Mouse (Mus musculus): ENCODE results near the gene Gm26920. TPM values are rescaled to one million over a fixed set of nuclear protein-coding genes. Genes with fewer than 3 reads are reported as not detected.

Gene Gm26920
- polyA plus RNA-seq, 1 experiment from 2014 or later, result 1.1 TPM

DNA sequence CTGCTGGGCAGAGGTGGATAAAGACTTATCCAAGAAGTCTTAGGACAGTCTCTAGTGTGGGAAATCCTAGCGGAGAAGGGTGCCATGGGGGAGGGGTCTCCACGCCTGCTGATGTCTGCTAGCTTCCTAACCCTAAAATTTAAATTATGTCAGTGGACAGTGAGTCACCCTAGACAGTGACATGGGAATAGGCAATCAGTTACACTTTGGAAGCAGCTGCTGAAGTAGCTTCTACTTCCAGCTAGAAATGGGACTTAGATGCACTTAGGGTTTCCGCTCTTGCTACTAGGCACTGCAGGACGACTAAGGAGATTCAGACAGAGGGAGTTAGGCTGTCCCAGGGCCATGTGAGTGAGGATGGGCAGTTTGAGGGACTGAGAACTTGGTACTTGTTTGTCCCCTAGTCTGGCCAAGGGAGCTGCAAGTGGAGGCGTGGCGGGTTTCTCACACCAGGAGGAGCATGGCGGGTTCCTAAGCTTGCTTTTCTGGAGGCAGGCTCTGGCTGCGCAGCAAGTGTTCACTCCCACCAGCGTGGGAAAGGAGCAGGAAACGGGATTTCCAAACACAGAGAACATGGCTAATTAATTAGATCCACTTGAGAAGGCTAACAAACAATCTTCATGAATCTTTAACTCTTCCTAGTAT, 79.5 kb downstream of the Gm26920 start:
- WGBS, result 78% methylated on average over 10 of the region's 10 CpGs
- no peak for ATAC-seq
- Histone ChIP-seq H3K27me3 (no peaks in the 10 kb centered on the region), H3K9ac (replicated peaks) (no peak overlapping the region), H3K27ac (no peak overlapping the region), H3K9me3 (no peaks in the 10 kb centered on the region), H3K4me3 (replicated peaks) (no peak overlapping the region), H3K4me1 (replicated peaks) (peaks cover 16% of the 10 kb centered on the region), H3K4me2 (replicated peaks) (no peak overlapping the region), H3K36me3 (peaks cover 40% of the 10 kb centered on the region)

DNA sequence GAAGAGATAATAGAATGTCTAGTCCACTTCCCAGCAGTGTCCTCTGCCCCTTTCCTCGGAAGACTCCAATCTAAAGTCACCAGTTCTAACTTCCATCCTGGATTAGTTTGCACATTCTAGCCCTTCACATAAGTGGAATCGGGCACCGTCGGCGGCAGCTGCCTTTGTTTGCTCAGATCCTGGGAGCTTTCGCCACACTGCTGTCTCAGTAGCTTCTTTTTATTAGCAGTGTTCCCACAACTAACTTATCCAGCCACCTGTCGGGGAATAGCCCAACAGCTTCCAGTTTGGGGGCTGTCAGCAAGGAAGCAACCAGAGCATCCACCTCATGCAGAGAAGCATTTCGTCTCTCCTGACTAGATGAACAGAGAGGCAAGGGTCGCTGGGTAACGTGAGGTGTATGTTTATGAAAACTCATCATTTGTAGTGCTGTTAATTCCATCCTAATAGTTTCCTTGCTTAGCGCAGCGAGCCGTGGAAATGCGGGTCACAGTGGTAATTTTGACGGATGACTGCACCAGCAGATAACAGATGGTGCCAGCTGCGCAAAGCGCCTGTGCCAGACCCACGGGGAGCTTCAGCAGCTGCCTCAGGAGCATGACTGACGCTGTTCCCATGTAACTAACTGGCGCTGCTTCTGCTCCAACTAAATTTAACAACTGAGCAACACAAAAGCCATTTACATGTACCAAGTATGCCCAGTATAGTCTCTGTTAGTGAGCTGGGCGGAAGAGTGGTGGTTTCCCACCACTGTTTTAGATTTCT, 80.7 kb downstream of the Gm26920 start:
- Histone ChIP-seq H3K27ac (peak overlapping the region; percentile 56), H3K9ac (replicated peaks) (no peak overlapping the region), H3K4me1 (replicated peaks) (peaks cover 16% of the 10 kb centered on the region), H3K4me3 (replicated peaks) (no peak overlapping the region), H3K27me3 (no peaks in the 10 kb centered on the region), H3K9me3 (no peaks in the 10 kb centered on the region), H3K4me2 (replicated peaks) (peak overlapping the region; percentile 14), H3K36me3 (peaks cover 36% of the 10 kb centered on the region)
- 61% methylated on average over 21 of the region's 21 CpGs for WGBS
- ATAC-seq, result peak; percentile 79

DNA sequence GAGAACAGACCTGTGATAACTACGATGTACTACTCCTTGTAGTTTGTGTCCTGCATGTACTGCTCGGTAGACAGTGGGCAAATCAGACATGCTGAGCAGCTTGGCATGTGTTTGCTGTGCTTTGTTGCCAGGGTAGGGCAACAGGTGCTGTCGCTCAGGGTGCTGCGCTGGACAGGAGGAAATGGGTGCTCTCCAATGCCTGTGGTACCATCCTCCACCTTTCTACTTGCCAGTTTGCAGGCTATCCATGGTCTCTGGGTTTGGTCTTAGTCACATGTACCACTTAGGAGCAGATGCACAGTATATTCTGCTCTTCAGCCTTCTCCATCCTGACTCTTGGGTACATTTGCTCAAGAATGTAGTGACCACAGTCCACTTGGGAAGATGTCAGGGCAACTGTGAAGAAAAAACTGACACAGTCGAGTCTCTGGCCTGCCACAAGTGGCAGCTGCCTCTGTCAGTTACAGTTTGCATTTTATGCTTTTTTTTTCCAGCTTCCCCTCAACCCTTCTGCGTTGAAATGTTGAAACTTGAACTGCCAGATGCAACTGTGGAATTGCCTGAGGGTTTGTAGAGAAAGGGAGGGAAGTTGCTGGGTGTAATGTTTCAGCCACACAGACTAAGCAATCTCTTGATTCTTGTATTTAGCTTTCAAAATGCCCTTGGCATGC, 82.1 kb downstream of the Gm26920 start:
- H3K27ac ChIP-seq, result no peak overlapping the region
- WGBS, result 90% methylated on average over 6 of the region's 6 CpGs
- no peaks in the 10 kb centered on the region for H3K27me3 ChIP-seq

GRCm38 (mm10) chr7:30007601-30008000, 82.6 kb downstream of the Gm26920 start:
- Histone ChIP-seq H3K27ac (no peak overlapping the region), H3K27me3 (no peaks in the 10 kb centered on the region), H3K4me3 (replicated peaks) (no peak overlapping the region), H3K9me3 (no peaks in the 10 kb centered on the region), H3K9ac (replicated peaks) (no peak overlapping the region), H3K4me2 (replicated peaks) (no peak overlapping the region), H3K36me3 (peaks cover 33% of the 10 kb centered on the region), H3K4me1 (replicated peaks) (peaks cover 16% of the 10 kb centered on the region)
- WGBS, result 100% methylated on average over 1 of the region's 1 CpGs
- ATAC-seq, result no peak

More for the DNA sequence above, 82.1 kb downstream of the Gm26920 start:
- no peak for ATAC-seq
- H3K9ac ChIP-seq (replicated peaks), result no peak overlapping the region
- H3K4me1 ChIP-seq (replicated peaks), result peaks cover 16% of the 10 kb centered on the region
- peaks cover 30% of the 10 kb centered on the region for H3K36me3 ChIP-seq
- no peaks in the 10 kb centered on the region for H3K9me3 ChIP-seq
- no peak overlapping the region for H3K4me2 ChIP-seq (replicated peaks)
- no peak overlapping the region for H3K4me3 ChIP-seq (replicated peaks)

Small RNAs within 50 kb of the gene (microRNA-seq; reads per million reads assigned to microRNA genes)
- not detected for gene Gm23368

Other genes starting within 250 kb of the Gm26920 start
- 12.8 and 14.4 TPM in 2 replicates for gene Zfp940, start 236.7 kb downstream of the Gm26920 start, polyA plus RNA-seq (2015; fragmentation: Nextera tagmentation; extraction: Ambion mirVana)
- gene Zfp420, start 230.4 kb downstream of the Gm26920 start, polyA plus RNA-seq (2015; fragmentation: Nextera tagmentation; extraction: Ambion mirVana), result 18.3 and 19.9 TPM in 2 replicates
- gene Zfp27, start 183.8 kb downstream of the Gm26920 start, polyA plus RNA-seq (2015; fragmentation: Nextera tagmentation; extraction: Ambion mirVana), result 14.8 and 15.6 TPM in 2 replicates
- gene Zfp383, start 182.2 kb downstream of the Gm26920 start, polyA plus RNA-seq (2015; fragmentation: Nextera tagmentation; extraction: Ambion mirVana), result 8.7 and 8.9 TPM in 2 replicates
- gene Zfp74, start 136.3 kb downstream of the Gm26920 start, polyA plus RNA-seq (2015; fragmentation: Nextera tagmentation; extraction: Ambion mirVana), result 19.9 and 20.5 TPM in 2 replicates
- 6.8 and 7.7 TPM in 2 replicates for gene Zfp568, start 106.5 kb downstream of the Gm26920 start, polyA plus RNA-seq (2015; fragmentation: Nextera tagmentation; extraction: Ambion mirVana)
- gene Zfp14, start 39.0 kb downstream of the Gm26920 start, polyA plus RNA-seq (2015; fragmentation: Nextera tagmentation; extraction: Ambion mirVana), result 10.4 and 12.5 TPM in 2 replicates
- gene Zfp82, start 17.5 kb downstream of the Gm26920 start, polyA plus RNA-seq (2015; fragmentation: Nextera tagmentation; extraction: Ambion mirVana), result 11.7 and 13.8 TPM in 2 replicates
- gene Zfp566, start 117 bp upstream of the Gm26920 start, polyA plus RNA-seq (2015; fragmentation: Nextera tagmentation; extraction: Ambion mirVana), result 19.3 and 20.4 TPM in 2 replicates
- gene Zfp260, start 4.4 kb upstream of the Gm26920 start, polyA plus RNA-seq (2015; fragmentation: Nextera tagmentation; extraction: Ambion mirVana), result 112 and 115 TPM in 2 replicates
- 16.1 and 19.4 TPM in 2 replicates for gene Zfp382, start 31.5 kb upstream of the Gm26920 start, polyA plus RNA-seq (2015; fragmentation: Nextera tagmentation; extraction: Ambion mirVana)
- 18.9 and 22.8 TPM in 2 replicates for gene Zfp146, start 79.3 kb upstream of the Gm26920 start, polyA plus RNA-seq (2015; fragmentation: Nextera tagmentation; extraction: Ambion mirVana)
- 3.0 and 4.4 TPM in 2 replicates for gene Cox7a1, start 93.7 kb upstream of the Gm26920 start, polyA plus RNA-seq (2015; fragmentation: Nextera tagmentation; extraction: Ambion mirVana)
- gene Capns1, start 108.4 kb upstream of the Gm26920 start, polyA plus RNA-seq (2015; fragmentation: Nextera tagmentation; extraction: Ambion mirVana), result 57.2 and 64.1 TPM in 2 replicates
- gene Polr2i, start 141.5 kb upstream of the Gm26920 start, polyA plus RNA-seq (2015; fragmentation: Nextera tagmentation; extraction: Ambion mirVana), result 181 and 186 TPM in 2 replicates
- 359 and 362 TPM in 2 replicates for gene Tbcb, start 141.9 kb upstream of the Gm26920 start, polyA plus RNA-seq (2015; fragmentation: Nextera tagmentation; extraction: Ambion mirVana)
- not detected in 2 replicates for gene Ovol3, start 145.3 kb upstream of the Gm26920 start, polyA plus RNA-seq (2015; fragmentation: Nextera tagmentation; extraction: Ambion mirVana)
- gene Thap8, start 189.7 kb upstream of the Gm26920 start, polyA plus RNA-seq (2015; fragmentation: Nextera tagmentation; extraction: Ambion mirVana), result 0.68 and 0.79 TPM in 2 replicates
- gene Wdr62, start 190.0 kb upstream of the Gm26920 start, polyA plus RNA-seq (2015; fragmentation: Nextera tagmentation; extraction: Ambion mirVana), result 5.9 and 6.4 TPM in 2 replicates
- 92.0 and 99.2 TPM in 2 replicates for gene Clip3, start 201.3 kb upstream of the Gm26920 start, polyA plus RNA-seq (2015; fragmentation: Nextera tagmentation; extraction: Ambion mirVana)
- gene Alkbh6, start 218.3 kb upstream of the Gm26920 start, polyA plus RNA-seq (2015; fragmentation: Nextera tagmentation; extraction: Ambion mirVana), result 128 and 132 TPM in 2 replicates
- 10.8 and 11.7 TPM in 2 replicates for gene Syne4, start 224.4 kb upstream of the Gm26920 start, polyA plus RNA-seq (2015; fragmentation: Nextera tagmentation; extraction: Ambion mirVana)
- not detected in 2 replicates for gene E130208F15Rik, start 231.3 kb upstream of the Gm26920 start, polyA plus RNA-seq (2015; fragmentation: Nextera tagmentation; extraction: Ambion mirVana)
- 21.2 and 23.6 TPM in 2 replicates for gene Sdhaf1, start 233.5 kb upstream of the Gm26920 start, polyA plus RNA-seq (2015; fragmentation: Nextera tagmentation; extraction: Ambion mirVana)